Mouse (Mus musculus) lung, adult 2 months (tissue): ENCODE data around the gene Lrp11.

Source experiments
- CTCF ChIP-seq: fragments of 200-500 bp; IDR thresholded peaks from 2 replicates; pipeline ENCODE4 v1.5.1; 2011; ENCODE audit warnings: mild to moderate bottlenecking, low read length, control low read depth; ENCODE audit not compliant: insufficient read depth
- POLR2A ChIP-seq: fragments of 200-500 bp; IDR thresholded peaks from 2 replicates; pipeline ENCODE4 v1.6.1; 2011; ENCODE audit warnings: low read depth, mild to moderate bottlenecking, control low read depth, low read length, borderline replicate concordance; ENCODE audit errors: extremely low read depth

DNA sequence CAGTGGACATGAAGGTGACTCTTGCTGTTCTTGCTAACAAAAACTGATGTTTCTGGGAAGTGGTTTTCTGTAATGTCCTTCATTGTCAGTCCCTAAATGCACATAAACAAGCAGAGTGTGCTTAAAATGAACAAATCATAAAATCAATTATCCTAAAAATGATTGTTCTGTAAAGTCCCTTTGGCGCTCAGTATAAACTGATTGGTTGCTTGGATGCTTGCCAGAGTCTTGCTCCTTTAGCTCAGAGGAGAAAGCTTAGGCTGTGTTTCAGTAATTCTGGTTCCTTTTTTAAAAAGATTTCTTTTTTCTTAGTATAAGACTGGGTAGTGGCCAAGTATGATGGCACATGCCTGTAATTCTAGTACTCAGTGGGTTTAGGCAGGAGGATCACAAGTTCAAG, 6.7 kb downstream of the Lrp11 start:
- TF ChIP-seq CTCF = no peak
- TF ChIP-seq POLR2A = no peak
